Mouse (Mus musculus): ENCODE measurements around the gene Stk25.
"Not testable (repeated sequence)": the region's sequence is repeated elsewhere in the genome, so short reads cannot be mapped to it uniquely, and the experiment has no call there.

DNA sequence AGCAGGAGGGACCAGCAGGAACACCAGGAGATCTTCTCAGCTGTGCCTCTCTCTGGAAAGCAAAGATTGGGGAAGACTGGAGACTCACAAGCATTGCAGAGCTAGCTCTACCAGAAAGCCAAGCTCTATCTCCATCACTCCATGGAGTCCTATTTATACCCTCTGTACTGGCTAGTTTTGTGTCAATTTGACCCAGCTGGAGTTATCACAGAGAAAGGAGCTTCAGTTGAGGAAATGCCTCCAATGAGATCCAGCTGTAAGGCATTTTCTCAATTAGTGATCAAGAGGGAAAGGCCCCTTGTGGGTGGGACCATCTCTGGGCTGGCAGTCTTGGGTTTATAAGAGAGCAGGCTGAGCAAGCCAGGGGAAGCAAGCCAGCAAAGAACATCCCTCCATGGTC is at the start of gene Stk25:
- TF ChIP-seq CTCF (IDR thresholded peaks at IDR 0.05; ENCODE audit: control insufficient read depth, insufficient read depth, low read length); POLR2A (IDR thresholded peaks at IDR 0.05; ENCODE audit: borderline replicate concordance, control insufficient read depth, low read depth, low read length): not testable (repeated sequence)
